Mouse (Mus musculus) thymus, adult 2 months (tissue): ENCODE measurements at regions not wholly inside any gene's neighbourhood (a gene's known extent, or its start where the extent isn't known, plus 50 kb on each side); places are given as distances from the start of the nearest gene placed in this dataset.

ENCODE experiments used
- CTCF ChIP-seq: fragments of 200-500 bp; IDR thresholded peaks from 2 replicates; pipeline ENCODE4 v1.5.1; 2012; ENCODE audit warnings: mild to moderate bottlenecking, control low read depth, low read length, moderate library complexity, borderline replicate concordance; ENCODE audit not compliant: control insufficient read depth, poor library complexity, insufficient read depth; ENCODE audit errors: extremely low read depth
- POLR2A ChIP-seq: fragments of 200-500 bp; IDR thresholded peaks from 2 replicates; pipeline ENCODE4 v1.6.1; 2012; ENCODE audit warnings: mild to moderate bottlenecking, low read length, control low read depth, moderate library complexity; ENCODE audit not compliant: control insufficient read depth, poor library complexity, insufficient read depth; ENCODE audit errors: extremely low read depth

DNA sequence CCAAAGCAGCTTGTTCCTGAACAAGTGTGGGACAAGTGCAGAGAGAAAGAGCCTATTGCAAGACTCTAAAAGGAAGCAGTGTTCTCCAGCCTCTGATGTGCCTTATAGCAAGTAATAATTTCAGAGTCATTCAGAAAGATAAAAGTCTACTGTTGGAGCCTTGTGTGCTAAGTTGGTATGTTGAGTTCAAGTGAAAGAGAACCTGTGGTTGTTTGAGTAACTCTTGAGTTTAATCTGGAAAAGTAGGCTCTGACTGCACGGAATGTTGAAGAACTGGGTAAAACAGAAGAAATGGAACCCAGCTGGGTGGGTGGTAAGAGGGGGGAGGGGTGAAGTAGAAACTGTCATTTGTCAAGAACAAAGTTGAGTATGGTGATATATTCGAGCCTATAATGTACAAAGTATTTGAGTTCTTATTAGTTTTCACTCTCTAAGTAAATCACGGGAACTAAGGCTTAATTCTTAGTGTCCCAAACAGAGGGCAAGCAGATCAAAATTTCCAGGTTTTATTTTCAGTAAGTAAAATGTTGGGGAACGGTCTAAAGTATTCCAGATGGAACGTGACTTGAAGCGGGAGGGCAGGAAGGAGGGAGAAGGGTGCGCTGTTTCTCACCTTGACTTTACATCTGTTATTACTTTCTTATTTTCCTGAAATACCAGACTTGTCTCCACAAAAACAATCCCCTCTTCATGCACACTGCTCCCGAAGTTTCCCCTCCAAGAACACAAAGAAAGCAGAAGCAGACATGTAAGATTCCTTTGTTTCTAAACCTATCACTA lies 111.8 kb upstream of the Hmga2 start:
- TF ChIP-seq CTCF (no peak), POLR2A (no peak)
